Mouse (Mus musculus): Measurements from ENCODE around the gene Adora1. TPM values are rescaled to one million over a fixed set of nuclear protein-coding genes. Genes with fewer than 3 reads are reported as not detected.
A peak's percentile ranks its signal among the peaks of the same experiment; 100 is the strongest.

The Adora1 gene
- polyA plus RNA-seq, 1 experiment from 2014 or later = 0.64 TPM

DNA sequence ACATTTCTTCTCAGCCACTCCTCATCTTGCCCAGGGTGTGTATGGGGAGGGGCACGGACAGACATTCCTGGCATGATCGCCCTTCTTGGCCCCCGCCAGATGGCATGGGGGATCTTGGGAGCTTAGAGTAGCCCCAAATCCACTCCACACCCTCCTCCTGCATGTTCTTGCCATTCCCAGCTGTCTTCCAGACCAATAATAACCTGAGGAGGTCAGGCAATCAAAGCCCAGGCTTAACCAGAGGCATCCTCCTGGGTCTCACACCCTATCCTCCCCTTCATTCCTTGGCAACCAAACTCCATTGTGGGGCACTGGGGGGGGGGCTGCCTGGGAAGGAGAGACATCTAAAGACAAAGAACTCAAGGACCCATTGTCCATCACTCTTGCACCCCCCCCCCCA is 74.8 kb downstream of the Adora1 start:
- Histone ChIP-seq H3K9ac (replicated peaks) (no peak overlapping the region), H3K27me3 (peaks cover 16% of the 10 kb centered on the region; the same call in 1 of the 2 replicates), H3K36me3 (no peaks in the 10 kb centered on the region), H3K4me3 (no peak overlapping the region), H3K27ac (replicated peaks) (no peak overlapping the region), H3K4me2 (replicated peaks) (no peak overlapping the region), H3K9me3 (no peaks in the 10 kb centered on the region), H3K4me1 (no peaks in the 10 kb centered on the region)
- WGBS = 84% methylated on average over 3 of the region's 3 CpGs
- ATAC-seq (ENCODE audit: low FRiP score, low read depth) = no peak

DNA sequence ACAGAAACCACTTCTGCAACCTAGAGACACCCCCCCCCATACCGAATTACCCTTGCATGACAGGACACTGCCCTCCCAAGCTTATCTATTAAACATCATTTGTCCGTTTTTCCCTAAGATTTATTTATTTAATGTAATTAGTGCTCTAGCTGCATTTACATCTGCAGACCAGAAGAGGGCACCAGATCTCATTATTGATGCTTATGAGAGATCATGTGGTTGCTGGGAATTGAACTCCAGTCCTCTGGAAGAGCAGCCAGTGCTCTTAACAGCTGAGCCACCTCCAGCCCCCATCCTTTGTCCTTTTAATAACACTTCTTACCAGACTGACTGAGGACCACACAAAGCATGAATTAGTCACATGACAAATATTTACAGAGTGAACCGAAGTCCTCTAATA is 80.6 kb downstream of the Adora1 start:
- WGBS = 56% methylated on average over 3 of the region's 3 CpGs
- Histone ChIP-seq H3K27me3 (peaks cover 17% of the 10 kb centered on the region), H3K4me3 (no peak overlapping the region), H3K4me1 (no peaks in the 10 kb centered on the region), H3K4me2 (replicated peaks) (no peak overlapping the region), H3K9me3 (no peaks in the 10 kb centered on the region), H3K27ac (replicated peaks) (no peak overlapping the region), H3K9ac (replicated peaks) (no peak overlapping the region), H3K36me3 (no peaks in the 10 kb centered on the region)
- no peak for ATAC-seq (ENCODE audit: low FRiP score, low read depth)

DNA sequence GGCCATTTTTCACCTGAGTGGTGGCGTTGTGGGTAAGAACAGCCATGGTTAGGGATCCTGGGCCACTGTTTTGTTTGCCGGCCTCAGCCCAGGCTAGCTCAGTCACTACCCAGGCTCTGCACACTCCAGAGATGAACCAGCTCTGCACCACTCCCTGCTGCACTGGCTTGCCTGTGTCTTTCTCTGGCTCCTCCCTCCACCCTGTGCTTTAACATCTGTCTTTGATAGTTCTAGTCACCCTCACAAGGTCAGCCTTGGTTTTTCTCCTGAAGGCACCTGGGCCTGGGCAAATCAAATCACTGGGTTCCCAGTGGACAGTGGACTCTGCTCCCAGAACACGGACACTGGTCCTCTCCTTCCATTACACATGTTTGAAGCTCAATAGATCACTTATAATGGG is 81.1 kb downstream of the Adora1 start:
- H3K9ac ChIP-seq (replicated peaks) = no peak overlapping the region
- no peak overlapping the region for H3K4me3 ChIP-seq
- no peak for ATAC-seq (ENCODE audit: low FRiP score, low read depth)
- no peaks in the 10 kb centered on the region for H3K9me3 ChIP-seq
- no peaks in the 10 kb centered on the region for H3K36me3 ChIP-seq
- no peak overlapping the region for H3K27ac ChIP-seq (replicated peaks)
- H3K4me2 ChIP-seq (replicated peaks) = no peak overlapping the region
- H3K4me1 ChIP-seq = no peaks in the 10 kb centered on the region
- 91% methylated on average over 3 of the region's 3 CpGs for WGBS
- peaks cover 12% of the 10 kb centered on the region; the same call in 1 of the 2 replicates for H3K27me3 ChIP-seq

DNA sequence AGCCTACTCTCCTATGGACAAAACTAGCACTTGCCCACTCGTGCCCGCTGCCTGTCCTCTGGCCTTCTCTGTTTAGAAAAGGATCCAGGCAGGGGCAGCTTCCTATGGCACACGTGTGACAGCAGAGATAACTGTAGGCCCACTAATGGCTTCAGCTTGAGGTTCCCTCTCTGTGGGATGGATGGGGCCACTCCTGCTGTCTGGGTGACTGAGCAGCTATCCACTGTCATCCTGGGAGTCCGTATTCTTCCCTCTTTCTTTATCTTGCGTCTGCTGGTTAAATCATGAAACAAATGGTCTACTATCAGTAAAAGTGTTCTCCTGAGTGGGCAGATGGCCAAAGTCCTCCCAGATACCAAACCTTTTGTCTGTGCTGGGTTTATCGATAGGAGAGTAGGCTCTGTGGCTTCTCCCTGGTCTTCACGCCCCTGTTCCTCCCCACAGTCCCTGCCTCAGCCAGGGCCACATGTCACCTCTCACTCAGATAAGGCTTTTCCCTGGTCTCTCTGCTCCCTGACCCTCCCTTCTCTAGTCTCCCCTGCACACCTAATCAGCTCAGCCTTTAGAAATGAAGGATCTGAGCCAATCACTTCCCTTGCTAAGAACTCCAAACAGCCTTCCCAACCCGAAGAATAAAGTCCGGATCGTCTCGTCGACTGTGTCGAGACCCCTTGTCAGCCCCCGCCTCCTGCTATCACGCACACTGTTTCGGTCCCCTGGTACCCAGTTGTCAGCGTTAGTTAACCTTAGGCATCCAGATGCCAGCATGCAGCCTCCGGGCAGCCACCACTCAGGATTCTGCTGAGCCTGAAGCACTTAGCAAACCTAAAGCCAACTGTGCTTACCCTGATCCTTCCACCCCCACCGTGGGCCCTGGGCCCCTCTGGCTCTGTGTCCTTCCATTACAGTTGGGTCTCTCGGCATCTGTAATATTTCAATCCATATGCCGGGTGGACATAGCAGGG is 82.3 kb downstream of the Adora1 start:
- no peak overlapping the region for H3K4me2 ChIP-seq (replicated peaks)
- H3K9ac ChIP-seq (replicated peaks) = no peak overlapping the region
- H3K4me1 ChIP-seq = no peaks in the 10 kb centered on the region
- no peaks in the 10 kb centered on the region for H3K36me3 ChIP-seq
- 82% methylated on average over 21 of the region's 21 CpGs for WGBS
- no peaks in the 10 kb centered on the region for H3K9me3 ChIP-seq
- no peak for ATAC-seq (ENCODE audit: low FRiP score, low read depth)
- no peak overlapping the region for H3K27ac ChIP-seq (replicated peaks)
- H3K4me3 ChIP-seq = no peak overlapping the region
- peaks cover 11% of the 10 kb centered on the region; the same call in 1 of the 2 replicates for H3K27me3 ChIP-seq

DNA sequence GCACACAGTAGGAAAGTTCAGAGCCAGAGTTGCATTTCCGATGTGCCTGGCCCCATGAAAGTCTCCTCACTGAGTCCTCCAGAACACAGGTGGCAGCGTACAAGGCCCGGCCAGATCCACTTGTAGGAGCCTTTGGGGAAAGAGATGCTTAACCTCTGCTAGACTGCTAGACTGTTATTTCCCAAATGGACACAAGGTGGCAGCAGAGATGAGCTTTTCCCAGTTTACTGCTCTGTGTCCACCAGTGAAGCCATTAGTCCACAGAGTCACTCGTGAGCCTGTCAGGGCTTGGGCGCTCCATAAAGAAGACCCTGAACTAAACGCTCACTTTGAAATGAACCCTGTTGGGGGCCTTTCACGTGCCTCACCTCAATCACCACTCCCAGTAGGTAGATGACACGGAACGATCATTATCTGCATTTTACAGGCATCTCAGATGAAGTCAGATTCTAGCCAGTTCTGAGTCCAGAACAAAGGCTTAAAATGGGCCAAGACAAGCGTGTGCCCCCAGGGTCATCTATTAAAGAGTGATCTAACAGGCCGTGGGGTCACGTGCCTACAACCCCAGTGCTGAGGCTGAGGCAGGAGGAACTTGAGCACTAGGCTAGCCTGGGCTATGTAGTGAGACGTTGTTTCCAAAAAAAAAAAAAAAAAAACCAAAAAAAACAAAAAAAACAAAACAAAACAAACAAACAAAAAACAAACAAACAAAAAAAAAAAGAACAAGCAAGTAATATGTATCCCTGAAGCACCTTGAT is 83.4 kb downstream of the Adora1 start:
- Histone ChIP-seq H3K4me3 (no peak overlapping the region), H3K9ac (replicated peaks) (no peak overlapping the region), H3K36me3 (no peaks in the 10 kb centered on the region), H3K4me2 (replicated peaks) (no peak overlapping the region), H3K4me1 (no peaks in the 10 kb centered on the region), H3K27me3 (peaks cover 11% of the 10 kb centered on the region; the same call in 1 of the 2 replicates), H3K9me3 (no peaks in the 10 kb centered on the region), H3K27ac (replicated peaks) (no peak overlapping the region)
- WGBS = 33% methylated on average over 13 of the region's 13 CpGs
- peak; percentile 80 for ATAC-seq (ENCODE audit: low FRiP score, low read depth)

DNA sequence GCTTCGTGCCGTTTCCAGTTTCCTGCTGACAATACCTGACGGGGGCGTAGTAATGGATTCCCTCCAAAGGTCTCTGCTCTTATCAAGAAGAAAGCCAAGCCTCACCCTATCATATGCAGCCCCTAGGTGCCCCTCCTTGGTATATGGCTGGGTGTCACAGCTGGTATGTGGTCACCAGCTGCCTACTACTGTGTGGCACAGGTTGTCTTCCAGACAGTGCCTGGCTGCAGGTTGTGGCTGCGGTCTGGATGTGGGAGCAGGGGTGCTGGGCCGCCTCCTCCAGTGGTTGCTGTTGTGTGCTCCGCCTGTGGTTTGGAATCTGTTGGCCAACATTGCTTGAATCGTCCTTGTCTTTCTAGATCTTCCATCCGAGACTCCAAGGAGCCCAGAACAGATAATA is 84.5 kb downstream of the Adora1 start:
- Histone ChIP-seq H3K4me2 (replicated peaks) (no peak overlapping the region), H3K9me3 (no peaks in the 10 kb centered on the region), H3K4me1 (no peaks in the 10 kb centered on the region), H3K27me3 (peaks cover 11% of the 10 kb centered on the region; the same call in 1 of the 2 replicates), H3K9ac (replicated peaks) (no peak overlapping the region), H3K27ac (replicated peaks) (no peak overlapping the region), H3K36me3 (no peaks in the 10 kb centered on the region), H3K4me3 (no peak overlapping the region)
- 91% methylated on average over 9 of the region's 9 CpGs for WGBS
- ATAC-seq (ENCODE audit: low FRiP score, low read depth) = no peak

DNA sequence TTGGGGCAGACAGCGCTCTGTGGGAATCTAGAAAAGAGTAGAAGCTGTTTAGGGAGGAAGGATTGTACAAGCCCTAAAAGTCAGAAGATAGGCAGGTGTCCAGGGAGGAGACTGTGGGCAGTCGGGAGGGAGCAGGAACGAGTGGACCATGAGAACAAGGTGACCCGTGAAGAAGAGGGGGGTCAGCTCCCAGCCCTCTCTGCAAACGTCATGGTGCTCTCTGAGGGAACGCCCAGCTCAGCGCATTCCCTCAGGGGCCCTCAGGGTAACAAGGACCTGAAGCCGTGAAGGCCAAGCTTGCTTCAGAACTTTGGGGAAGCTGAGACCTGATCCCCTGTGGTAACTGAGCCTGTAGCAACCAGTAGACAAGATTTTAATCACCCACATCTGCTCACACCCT is 85.2 kb downstream of the Adora1 start:
- Histone ChIP-seq H3K4me1 (no peaks in the 10 kb centered on the region), H3K9me3 (no peaks in the 10 kb centered on the region), H3K4me2 (replicated peaks) (no peak overlapping the region), H3K4me3 (no peak overlapping the region), H3K27me3 (peaks cover 16% of the 10 kb centered on the region; the same call in 1 of the 2 replicates), H3K9ac (replicated peaks) (no peak overlapping the region), H3K27ac (replicated peaks) (no peak overlapping the region), H3K36me3 (no peaks in the 10 kb centered on the region)
- WGBS = 67% methylated on average over 8 of the region's 8 CpGs
- no peak for ATAC-seq (ENCODE audit: low FRiP score, low read depth)

Other genes starting within 250 kb of the Adora1 start
- gene Fmod, start 198.2 kb downstream of the Adora1 start, polyA plus RNA-seq (2016; fragmentation: Nextera tagmentation; extraction: Ambion mirVana) = 10.9 and 15.0 TPM in 2 replicates
- 162 and 172 TPM in 2 replicates for gene Btg2, start 156.3 kb downstream of the Adora1 start, polyA plus RNA-seq (2016; fragmentation: Nextera tagmentation; extraction: Ambion mirVana)
- not detected in 2 replicates for gene Chit1, start 124.2 kb downstream of the Adora1 start, polyA plus RNA-seq (2016; fragmentation: Nextera tagmentation; extraction: Ambion mirVana)
- gene Chil1, start 53.3 kb downstream of the Adora1 start, polyA plus RNA-seq (2016; fragmentation: Nextera tagmentation; extraction: Ambion mirVana) = 2.3 and 2.9 TPM in 2 replicates
- gene Mybph, start 42.0 kb downstream of the Adora1 start, polyA plus RNA-seq (2016; fragmentation: Nextera tagmentation; extraction: Ambion mirVana) = not detected in 2 replicates
- gene Myog, start 54.6 kb upstream of the Adora1 start, polyA plus RNA-seq (2016; fragmentation: Nextera tagmentation; extraction: Ambion mirVana) = 0.11 and 0.30 TPM in 2 replicates
- gene Ppfia4, start 97.5 kb upstream of the Adora1 start, polyA plus RNA-seq (2016; fragmentation: Nextera tagmentation; extraction: Ambion mirVana) = 5.1 and 5.3 TPM in 2 replicates
- gene Tmem183a, start 126.5 kb upstream of the Adora1 start, polyA plus RNA-seq (2016; fragmentation: Nextera tagmentation; extraction: Ambion mirVana) = 118 and 120 TPM in 2 replicates
- gene 4933406M09Rik, start 150.5 kb upstream of the Adora1 start, polyA plus RNA-seq (2016; fragmentation: Nextera tagmentation; extraction: Ambion mirVana) = not detected in 2 replicates
- gene Cyb5r1, start 170.1 kb upstream of the Adora1 start, polyA plus RNA-seq (2016; fragmentation: Nextera tagmentation; extraction: Ambion mirVana) = 20.7 and 26.4 TPM in 2 replicates
- 68.5 and 72.1 TPM in 2 replicates for gene Adipor1, start 179.9 kb upstream of the Adora1 start, polyA plus RNA-seq (2016; fragmentation: Nextera tagmentation; extraction: Ambion mirVana)
- 31.3 and 32.7 TPM in 2 replicates for gene Klhl12, start 220.1 kb upstream of the Adora1 start, polyA plus RNA-seq (2016; fragmentation: Nextera tagmentation; extraction: Ambion mirVana)

Data from midbrain, embryonic 12.5 days (tissue).